Mouse (Mus musculus) embryonic fibroblast, embryonic 13.5 days (primary cell): Measurements from ENCODE around the gene Sh3bp5.

Experiments
- CTCF ChIP-seq: IDR thresholded peaks from 2 replicates; pipeline ENCODE4 v1.5.1; 2011; ENCODE audit warnings: mild to moderate bottlenecking, control low read depth, low read length, moderate library complexity, borderline replicate concordance; ENCODE audit not compliant: insufficient read depth
- POLR2A ChIP-seq: IDR thresholded peaks from 2 replicates; pipeline ENCODE4 v1.6.1; 2011; ENCODE audit warnings: low read depth, mild to moderate bottlenecking, control low read depth, low read length, moderate library complexity

- TF ChIP-seq CTCF, result no peak
- TF ChIP-seq POLR2A, result no peak
Measured at GRCm38 (mm10) chr14:31403995-31404394, 31.9 kb downstream of the Sh3bp5 start.
